Mouse (Mus musculus): ENCODE measurements around the gene Rfc2. TPM values are rescaled to one million over a fixed set of nuclear protein-coding genes. Genes with fewer than 3 reads are reported as not detected.
"Not testable (repeated sequence)": the region's sequence is repeated elsewhere in the genome, so short reads cannot be mapped to it uniquely, and the experiment has no call there.

The Rfc2 gene
- polyA plus RNA-seq, 1 experiment from 2014 or later, result 155 TPM

- no peak overlapping the region for H3K9ac ChIP-seq (ENCODE audit: low read depth, low read length)
- DNase-seq (ENCODE audit: low spot score), result peak; percentile 77
- no peak for ATAC-seq (replicated peaks; ENCODE audit: low FRiP score, low read depth)
Observed at GRCm38 (mm10) chr5:134644643-134645118, 63.5 kb downstream of the Rfc2 start.

GRCm38 (mm10) chr5:134646461-134646860 is 65.3 kb downstream of the Rfc2 start:
- WGBS, result 72% methylated on average over 4 of the region's 4 CpGs
- Histone ChIP-seq H3K27me3 (ENCODE audit: insufficient read depth, low read length) (no peaks in the 10 kb centered on the region), H3K4me2 (ENCODE audit: low read length) (no peak overlapping the region), H3K4me3 (replicated peaks; ENCODE audit: low read depth, low read length) (no peak overlapping the region), H3K9me3 (replicated peaks; ENCODE audit: low read length) (no peaks in the 10 kb centered on the region), H3K9ac (ENCODE audit: low read depth, low read length) (no peak overlapping the region), H3K36me3 (ENCODE audit: insufficient read depth, low read length) (no peaks in the 10 kb centered on the region), H3K27ac (no peak overlapping the region), H3K4me1 (replicated peaks; ENCODE audit: insufficient read depth, low read length) (no peaks in the 10 kb centered on the region)
- ATAC-seq (replicated peaks; ENCODE audit: low FRiP score, low read depth) (no peak), DNase-seq (ENCODE audit: low spot score) (no peak)
- TF ChIP-seq CTCF (IDR thresholded peaks at IDR 0.05; ENCODE audit: low read depth), result no peak

More at GRCm38 (mm10) chr5:134644643-134645118, 63.5 kb downstream of the Rfc2 start:
- no peaks in the 10 kb centered on the region for H3K36me3 ChIP-seq (ENCODE audit: insufficient read depth, low read length)
- WGBS, result 46% methylated on average over 8 of the region's 8 CpGs
- H3K27ac ChIP-seq, result peak overlapping the region; percentile 60; the same call in 1 of the 2 replicates
- H3K4me2 ChIP-seq (ENCODE audit: low read length), result no peak overlapping the region
- no peaks in the 10 kb centered on the region for H3K27me3 ChIP-seq (ENCODE audit: insufficient read depth, low read length)
- H3K9me3 ChIP-seq (replicated peaks; ENCODE audit: low read length), result no peaks in the 10 kb centered on the region
- no peak for TF ChIP-seq CTCF (IDR thresholded peaks at IDR 0.05; ENCODE audit: low read depth)
- H3K4me1 ChIP-seq (replicated peaks; ENCODE audit: insufficient read depth, low read length), result no peaks in the 10 kb centered on the region
- no peak overlapping the region for H3K4me3 ChIP-seq (replicated peaks; ENCODE audit: low read depth, low read length)

GRCm38 (mm10) chr5:134647394-134647793 is 66.2 kb downstream of the Rfc2 start:
- WGBS, result 88% methylated on average over 2 of the region's 2 CpGs
- H3K36me3 ChIP-seq (ENCODE audit: insufficient read depth, low read length), result no peaks in the 10 kb centered on the region
- TF ChIP-seq CTCF (IDR thresholded peaks at IDR 0.05; ENCODE audit: low read depth), result no peak

GRCm38 (mm10) chr5:134648976-134649375 is 67.8 kb downstream of the Rfc2 start:
- 76% methylated on average over 3 of the region's 4 CpGs for WGBS

More at GRCm38 (mm10) chr5:134647394-134647793, 66.2 kb downstream of the Rfc2 start:
- no peaks in the 10 kb centered on the region for H3K9me3 ChIP-seq (replicated peaks; ENCODE audit: low read length)
- no peaks in the 10 kb centered on the region for H3K27me3 ChIP-seq (ENCODE audit: insufficient read depth, low read length)
- H3K4me3 ChIP-seq (replicated peaks; ENCODE audit: low read depth, low read length), result no peak overlapping the region
- H3K27ac ChIP-seq, result no peak overlapping the region
- no peak overlapping the region for H3K4me2 ChIP-seq (ENCODE audit: low read length)
- no peaks in the 10 kb centered on the region for H3K4me1 ChIP-seq (replicated peaks; ENCODE audit: insufficient read depth, low read length)
- ATAC-seq (replicated peaks; ENCODE audit: low FRiP score, low read depth), result no peak
- DNase-seq (ENCODE audit: low spot score), result no peak
- no peak overlapping the region for H3K9ac ChIP-seq (ENCODE audit: low read depth, low read length)

GRCm38 (mm10) chr5:134650926-134651325 is 69.8 kb downstream of the Rfc2 start:
- peak; percentile 43 for DNase-seq (ENCODE audit: low spot score)
- 59% methylated on average over 4 of the region's 5 CpGs for WGBS

More at GRCm38 (mm10) chr5:134648976-134649375, 67.8 kb downstream of the Rfc2 start:
- not testable (repeated sequence) for ATAC-seq (replicated peaks; ENCODE audit: low FRiP score, low read depth); H3K27me3 ChIP-seq (ENCODE audit: insufficient read depth, low read length); H3K27ac ChIP-seq; H3K4me1 ChIP-seq (replicated peaks; ENCODE audit: insufficient read depth, low read length); H3K4me2 ChIP-seq (ENCODE audit: low read length); H3K9ac ChIP-seq (ENCODE audit: low read depth, low read length); H3K4me3 ChIP-seq (replicated peaks; ENCODE audit: low read depth, low read length); H3K36me3 ChIP-seq (ENCODE audit: insufficient read depth, low read length); H3K9me3 ChIP-seq (replicated peaks; ENCODE audit: low read length)
- DNase-seq (ENCODE audit: low spot score), result peak; percentile 31

More at GRCm38 (mm10) chr5:134650926-134651325, 69.8 kb downstream of the Rfc2 start:
- TF ChIP-seq CTCF (IDR thresholded peaks at IDR 0.05; ENCODE audit: low read depth), result peak; percentile 65
- no peak overlapping the region for H3K4me3 ChIP-seq (replicated peaks; ENCODE audit: low read depth, low read length)
- H3K9ac ChIP-seq (ENCODE audit: low read depth, low read length), result no peak overlapping the region
- H3K27me3 ChIP-seq (ENCODE audit: insufficient read depth, low read length), result no peaks in the 10 kb centered on the region
- no peak overlapping the region for H3K27ac ChIP-seq
- ATAC-seq (replicated peaks; ENCODE audit: low FRiP score, low read depth), result no peak
- no peaks in the 10 kb centered on the region for H3K4me1 ChIP-seq (replicated peaks; ENCODE audit: insufficient read depth, low read length)
- no peak overlapping the region for H3K4me2 ChIP-seq (ENCODE audit: low read length)
- no peaks in the 10 kb centered on the region for H3K9me3 ChIP-seq (replicated peaks; ENCODE audit: low read length)
- no peaks in the 10 kb centered on the region for H3K36me3 ChIP-seq (ENCODE audit: insufficient read depth, low read length)

Small RNAs within 50 kb of the gene (microRNA-seq; reads per million reads assigned to microRNA genes)
- gene Mir7228, result not detected

Other genes with a start within 250 kb of the Rfc2 start
- gene Gtf2ird1, start 124.7 kb upstream of the Rfc2 start, polyA plus RNA-seq (2015; fragmentation: Nextera tagmentation; extraction: Ambion mirVana), result 46.7 and 49.8 TPM in 2 replicates
- 3.3 TPM in 2 replicates for gene Clip2, start 28.9 kb upstream of the Rfc2 start, polyA plus RNA-seq (2015; fragmentation: Nextera tagmentation; extraction: Ambion mirVana)
- gene Syna, start 21.2 kb upstream of the Rfc2 start, polyA plus RNA-seq (2015; fragmentation: Nextera tagmentation; extraction: Ambion mirVana), result 0.23 and 0.32 TPM in 2 replicates
- 0.45 and 0.93 TPM in 2 replicates for gene Lat2, start 33.7 kb downstream of the Rfc2 start, polyA plus RNA-seq (2015; fragmentation: Nextera tagmentation; extraction: Ambion mirVana)
- gene Eif4h, start 58.1 kb downstream of the Rfc2 start, polyA plus RNA-seq (2015; fragmentation: Nextera tagmentation; extraction: Ambion mirVana), result 327 and 365 TPM in 2 replicates
- gene Limk1, start 107.2 kb downstream of the Rfc2 start, polyA plus RNA-seq (2015; fragmentation: Nextera tagmentation; extraction: Ambion mirVana), result 3.4 and 3.6 TPM in 2 replicates
- gene Eln, start 166.0 kb downstream of the Rfc2 start, polyA plus RNA-seq (2015; fragmentation: Nextera tagmentation; extraction: Ambion mirVana), result 77.7 and 78.9 TPM in 2 replicates

Data from kidney, postnatal 0 days (tissue).